Mouse (Mus musculus) neural tube, embryonic 11.5 days (tissue): ENCODE results near the gene Tpp2. TPM values are rescaled to one million over a fixed set of nuclear protein-coding genes. Genes with fewer than 3 reads are reported as not detected.
"Not testable (repeated sequence)": the region's sequence is repeated elsewhere in the genome, so short reads cannot be mapped to it uniquely, and the experiment has no call there.

Source experiments
- ATAC-seq: fragments of 200-750 bp; cut with Nextera tagmentation; 2 replicates; pipeline ENCODE4 v1.8.0; 2017; ENCODE audit warnings: moderate number of reproducible peaks, mild to moderate bottlenecking, moderate TSS enrichment, moderate library complexity; ENCODE audit not compliant: insufficient read depth, low FRiP score, low TSS enrichment
- DNase-seq: peaks from one replicate; pipeline ENCODE4 v3.0.0-alpha.2; 2015; ENCODE audit warnings: low spot score
- H3K27ac ChIP-seq: fragments of 300-500 bp; sonication (generic); 2 replicates; pipeline ENCODE4 v1.5.1; 2014; ENCODE audit warnings: low read depth, mild to moderate bottlenecking, low read length
- H3K27me3 ChIP-seq: fragments of 300-500 bp; sonication (generic); 2 replicates; pipeline ENCODE4 v1.6.1; 2014; ENCODE audit warnings: mild to moderate bottlenecking, low read length, mixed read lengths; ENCODE audit not compliant: control insufficient read depth, insufficient read depth
- H3K36me3 ChIP-seq: fragments of 300-500 bp; sonication (generic); 2 replicates; pipeline ENCODE4 v1.6.1; 2014; ENCODE audit warnings: mild to moderate bottlenecking, low read length, moderate library complexity, mixed read lengths; ENCODE audit not compliant: control insufficient read depth, insufficient read depth
- H3K4me1 ChIP-seq: fragments of 300-500 bp; sonication (generic); 2 replicates; pipeline ENCODE4 v1.6.1; 2014; ENCODE audit warnings: low read length, mixed read lengths; ENCODE audit not compliant: control insufficient read depth, insufficient read depth
- H3K4me2 ChIP-seq: fragments of 300-500 bp; sonication (generic); 2 replicates; pipeline ENCODE4 v1.6.1; 2014; ENCODE audit warnings: low read depth, mild to moderate bottlenecking, moderate library complexity
- H3K4me3 ChIP-seq: fragments of 300-500 bp; sonication (generic); 2 replicates; pipeline ENCODE4 v1.5.1; 2014; ENCODE audit warnings: low read depth, low read length
- H3K9ac ChIP-seq: fragments of 300-500 bp; sonication (generic); 2 replicates; pipeline ENCODE4 v1.6.1; 2014; ENCODE audit warnings: mild to moderate bottlenecking, low read length
- H3K9me3 ChIP-seq: fragments of 300-500 bp; sonication (generic); 2 replicates; pipeline ENCODE4 v1.6.1; 2016; ENCODE audit warnings: low read length; ENCODE audit not compliant: control insufficient read depth
- WGBS: fragments of 180-500 bp; shearing (Covaris S2); extraction: QIAGEN DNeasy Blood & Tissue Kit; methylation state at CpG from one replicate; pipeline ENCODE4 v1.1.7; 2014; 5-methylcytosine and 5-hydroxymethylcytosine counted together
- polyA plus RNA-seq: library from polyadenylated mRNA; unstranded; fragments of >200 nt; fragmentation: Nextera tagmentation; extraction: Ambion mirVana; gene quantifications from 2 replicates; pipeline ENCODE4 v1.2.1, GENCODE M21; 2014

Gene Tpp2
- 69.2 and 69.6 TPM in 2 replicates for polyA plus RNA-seq

GRCm38 (mm10) chr1:43933488-43934415, at the start of gene Tpp2:
Gene Tpp2, plus strand, starts transcription at chr1:43933647.
- H3K27ac ChIP-seq, result peak within 1 kb of the TSS; percentile 88
- H3K9ac ChIP-seq, result peak within 1 kb of the TSS; percentile 96
- no peaks in the 10 kb centered on the region for H3K36me3 ChIP-seq
- H3K4me1 ChIP-seq, result 0 out of 2 replicates have a peak, but pooled peaks cover 4% of the 10 kb centered on the region
- peak within 1 kb of the TSS; percentile 69 for H3K4me2 ChIP-seq
- H3K9me3 ChIP-seq, result no peaks in the 10 kb centered on the region
- no peaks in the 10 kb centered on the region for H3K27me3 ChIP-seq
- WGBS, result under 1% methylated on average over 80 of the region's 81 CpGs
- ATAC-seq, result peak; percentile 100
- peak within 1 kb of the TSS; percentile 99 for H3K4me3 ChIP-seq
- peak; percentile 96 for DNase-seq

- H3K4me1 ChIP-seq, H3K36me3 ChIP-seq, H3K27me3 ChIP-seq, H3K9me3 ChIP-seq, H3K4me2 ChIP-seq, H3K4me3 ChIP-seq, ATAC-seq, DNase-seq, H3K27ac ChIP-seq, H3K9ac ChIP-seq: not testable (repeated sequence)
- WGBS, result 91% methylated on average over 11 of the region's 11 CpGs
Measured at GRCm38 (mm10) chr1:43888358-43888757, 45.1 kb upstream of the Tpp2 start.

GRCm38 (mm10) chr1:43895742-43896141, 37.7 kb upstream of the Tpp2 start:
- Histone ChIP-seq H3K4me1 (no peaks in the 10 kb centered on the region), H3K27me3 (no peaks in the 10 kb centered on the region), H3K4me3 (no peak overlapping the region), H3K27ac (no peak overlapping the region), H3K4me2 (no peak overlapping the region), H3K36me3 (no peaks in the 10 kb centered on the region), H3K9ac (no peak overlapping the region), H3K9me3 (no peaks in the 10 kb centered on the region)
- DNase-seq (no peak), ATAC-seq (no peak)

GRCm38 (mm10) chr1:43897131-43897530, 36.3 kb upstream of the Tpp2 start:
- Histone ChIP-seq H3K27ac (no peak overlapping the region), H3K36me3 (no peaks in the 10 kb centered on the region), H3K27me3 (no peaks in the 10 kb centered on the region), H3K4me2 (no peak overlapping the region), H3K4me1 (no peaks in the 10 kb centered on the region), H3K9ac (no peak overlapping the region), H3K9me3 (no peaks in the 10 kb centered on the region), H3K4me3 (no peak overlapping the region)
- ATAC-seq (no peak), DNase-seq (no peak)
- WGBS, result 76% methylated on average over 2 of the region's 2 CpGs

GRCm38 (mm10) chr1:43897987-43898386, 35.5 kb upstream of the Tpp2 start:
- Histone ChIP-seq H3K9me3 (no peaks in the 10 kb centered on the region), H3K36me3 (no peaks in the 10 kb centered on the region), H3K4me3 (no peak overlapping the region), H3K27ac (no peak overlapping the region), H3K4me2 (no peak overlapping the region), H3K9ac (no peak overlapping the region), H3K4me1 (no peaks in the 10 kb centered on the region), H3K27me3 (no peaks in the 10 kb centered on the region)
- DNase-seq (no peak), ATAC-seq (no peak)
- WGBS, result 82% methylated on average over 18 of the region's 18 CpGs

GRCm38 (mm10) chr1:43898991-43899714, 34.3 kb upstream of the Tpp2 start:
- DNase-seq, result peak; percentile 81
- H3K9ac ChIP-seq, result peak overlapping the region; percentile 39
- H3K4me3 ChIP-seq, result peak overlapping the region; percentile 16
- ATAC-seq, result peak; percentile 84
- H3K4me2 ChIP-seq, result peak overlapping the region; percentile 44
- H3K27ac ChIP-seq, result no peak overlapping the region
- H3K9me3 ChIP-seq, result no peaks in the 10 kb centered on the region
- H3K4me1 ChIP-seq, result no peaks in the 10 kb centered on the region
- WGBS, result 14% methylated on average over 18 of the region's 18 CpGs
- H3K27me3 ChIP-seq, result no peaks in the 10 kb centered on the region
- H3K36me3 ChIP-seq, result no peaks in the 10 kb centered on the region

- ATAC-seq, result no peak
- Histone ChIP-seq H3K9me3 (no peaks in the 10 kb centered on the region), H3K27ac (no peak overlapping the region), H3K4me3 (no peak overlapping the region), H3K4me2 (no peak overlapping the region), H3K9ac (no peak overlapping the region), H3K4me1 (no peaks in the 10 kb centered on the region), H3K36me3 (no peaks in the 10 kb centered on the region), H3K27me3 (no peaks in the 10 kb centered on the region)
- WGBS, result 91% methylated on average over 1 of the region's 1 CpGs
- no peak for DNase-seq
Measured at GRCm38 (mm10) chr1:43902417-43902816, 31.0 kb upstream of the Tpp2 start.

GRCm38 (mm10) chr1:43902855-43903254, 30.6 kb upstream of the Tpp2 start:
- Histone ChIP-seq H3K9ac (no peak overlapping the region), H3K9me3 (no peaks in the 10 kb centered on the region), H3K4me3 (no peak overlapping the region), H3K4me2 (no peak overlapping the region), H3K27me3 (no peaks in the 10 kb centered on the region), H3K4me1 (no peaks in the 10 kb centered on the region), H3K36me3 (no peaks in the 10 kb centered on the region), H3K27ac (no peak overlapping the region)
- no peak for ATAC-seq
- 71% methylated on average over 4 of the region's 4 CpGs for WGBS
- DNase-seq, result no peak
